In the genomic region with DNA sequence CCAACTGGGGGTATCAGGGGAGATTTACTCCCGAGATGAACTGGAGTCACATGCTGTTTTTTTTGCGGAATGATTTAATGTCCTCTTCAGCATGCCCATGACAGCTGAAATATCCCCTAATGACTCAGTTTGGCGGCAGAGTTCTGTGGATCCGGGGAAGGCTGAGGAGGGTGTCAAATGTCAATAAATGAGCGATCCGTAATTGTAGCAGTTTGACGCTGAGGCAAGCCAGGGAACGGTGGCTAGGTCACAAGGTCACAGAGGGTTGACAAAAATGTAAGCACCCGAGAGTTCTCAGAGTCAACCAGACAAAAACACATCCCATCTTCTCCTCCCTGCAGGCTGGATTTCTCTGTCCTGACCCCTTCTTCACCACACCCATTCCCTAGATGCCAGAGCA, we compare ENCODE assay signal across 19 mouse cellular contexts.
A peak's percentile ranks its signal among the peaks of the same experiment; 100 is the strongest.
DNase-seq lines count a peak whose midpoint lies in the region; ATAC-seq and TF ChIP-seq lines count a peak whose summit lies in the region.
"Had no signal": no experiment of that assay in that cellular context is flagged by ENCODE, and none has a peak within 500 bp of the region (broad histone marks: within the 10 kb centered on the region; RNA-seq: fewer than 3 reads in every experiment).

No protein-coding gene starts in this region.

- no peak for TF ChIP-seq CTCF in kidney, adult 2 months (conservative IDR thresholded peaks at IDR 0.05; ENCODE audit: insufficient read depth, insufficient read length, low read depth, low read length)

- no peaks in the 10 kb centered on the region for H3K9me3 ChIP-seq in limb, embryonic 13.5 days
- H3K9me3 ChIP-seq: heart, embryonic 10.5 days; hindbrain, embryonic 15.5 days; liver, embryonic 12.5 days had no signal

- H3K27ac ChIP-seq in kidney, adult 2 months (ENCODE audit: insufficient read depth, low read depth, low read length), result no peak overlapping the region
- H3K27ac ChIP-seq in limb, embryonic 13.5 days, result 0 out of 2 replicates have a peak overlapping the region, but pooled peaks have one; percentile 1
- H3K27ac ChIP-seq: heart, embryonic 10.5 days; hindbrain, embryonic 15.5 days; liver, embryonic 12.5 days had no signal

- H3K4me3 ChIP-seq in kidney, adult 2 months (ENCODE audit: insufficient read depth, low read depth, low read length), result no peak overlapping the region
- no peak overlapping the region for H3K4me3 ChIP-seq in limb, embryonic 13.5 days
- H3K4me3 ChIP-seq: heart, embryonic 10.5 days; hindbrain, embryonic 15.5 days; liver, embryonic 12.5 days; myocyte had no signal

- no peak for ATAC-seq in limb, embryonic 13.5 days (ENCODE audit: low FRiP score, low read depth)
- ATAC-seq: forebrain, embryonic 16.5 days; liver, embryonic 12.5 days; Patski had no signal

- TF ChIP-seq POLR2A in kidney, adult 2 months (IDR thresholded peaks at IDR 0.05; ENCODE audit: low read depth, low read length), result no peak

- no peaks in the 10 kb centered on the region for H3K27me3 ChIP-seq in kidney, adult 2 months (replicated peaks; ENCODE audit: control insufficient read depth, insufficient read depth, low read length)
- H3K27me3 ChIP-seq in limb, embryonic 13.5 days, result peaks cover 5% of the 10 kb centered on the region; the same call in 1 of the 2 replicates
- H3K27me3 ChIP-seq: hindbrain, embryonic 15.5 days; liver, embryonic 12.5 days; Patski had no signal

- no peaks in the 10 kb centered on the region for H3K4me1 ChIP-seq in kidney, adult 2 months (ENCODE audit: control insufficient read depth, insufficient read depth, low read length)
- peaks cover 26% of the 10 kb centered on the region for H3K4me1 ChIP-seq in limb, embryonic 13.5 days
- H3K4me1 ChIP-seq: liver, embryonic 12.5 days had no signal

- WGBS in kidney, adult 2 months, result 21% methylated on average over 9 of the region's 9 CpGs
- WGBS in limb, embryonic 13.5 days, result 3% methylated on average over 9 of the region's 9 CpGs

- no peaks in the 10 kb centered on the region for H3K36me3 ChIP-seq in kidney, adult 2 months (ENCODE audit: control insufficient read depth, insufficient read depth, low read length)
- H3K36me3 ChIP-seq in limb, embryonic 13.5 days, result no peaks in the 10 kb centered on the region
- H3K36me3 ChIP-seq: heart, embryonic 10.5 days; hindbrain, embryonic 15.5 days; liver, embryonic 12.5 days had no signal

- no peak overlapping the region; the same call in 1 of the 2 replicates for H3K9ac ChIP-seq in limb, embryonic 13.5 days
- H3K9ac ChIP-seq: hindbrain, embryonic 15.5 days; liver, embryonic 12.5 days had no signal

- DNase-seq in kidney, adult 2 months, result peak; percentile 7
- no peak for DNase-seq in kidney, adult 9 months
- DNase-seq in R1 (ENCODE audit: low read depth, low spot score), result peak; percentile 14
- peak; percentile 69 for DNase-seq in embryo, embryonic 9.5 days (ENCODE audit: extremely low spot score)
- DNase-seq in frontal cortex, postnatal 36 days (ENCODE audit: low spot score in 2 of 2), result no peak
- no peak for DNase-seq in layer of hippocampus, postnatal 36 days
- DNase-seq: cerebellum, adult 9-10 months; gastrocnemius, postnatal 25 days; heart, postnatal 10 days; midbrain, embryonic 14.5 days; right cerebral cortex, adult 18-20 months; thymus, adult 18-20 months had no signal

- H3K4me2 ChIP-seq in limb, embryonic 13.5 days (replicated peaks), result peak overlapping the region; percentile 23; the same call in 1 of the 2 replicates
- H3K4me2 ChIP-seq: hindbrain, embryonic 15.5 days; liver, embryonic 12.5 days had no signal

Comparison
In these comparisons a context has a peak if more than half of its experiments do, and no peak if none do; other contexts are left out.
1. DNase-seq: peak in kidney, adult 2 months (single experiment), R1 (single experiment) and embryo, embryonic 9.5 days (single experiment); none in kidney, adult 9 months (single experiment), frontal cortex, postnatal 36 days (0 of 2) and layer of hippocampus, postnatal 36 days (0 of 2).